Mouse (Mus musculus) limb, embryonic 14.5 days (tissue): ENCODE data around the gene Cald1. TPM values are rescaled to one million over a fixed set of nuclear protein-coding genes. Genes with fewer than 3 reads are reported as not detected.

ENCODE experiments used
- ATAC-seq: fragments of 200-750 bp; cut with Nextera tagmentation; 2 replicates; pipeline ENCODE4 v1.8.0; 2017; ENCODE audit warnings: low read depth, moderate number of reproducible peaks, moderate TSS enrichment; ENCODE audit not compliant: low FRiP score
- DNase-seq: peaks from one replicate; pipeline ENCODE4 v3.0.0-alpha.2; 2015; ENCODE audit warnings: low spot score
- H3K27ac ChIP-seq: fragments of 300-500 bp; sonication (generic); replicated peaks from 2 replicates; pipeline ENCODE4 v1.5.1; 2014; ENCODE audit warnings: low read depth, mild to moderate bottlenecking, low read length, moderate library complexity, mixed read lengths
- H3K27me3 ChIP-seq: fragments of 300-500 bp; sonication (generic); 2 replicates; pipeline ENCODE4 v1.6.1; 2014; ENCODE audit warnings: low read length, mixed read lengths; ENCODE audit not compliant: control insufficient read depth, insufficient read depth
- H3K36me3 ChIP-seq: fragments of 300-500 bp; sonication (generic); 2 replicates; pipeline ENCODE4 v1.6.1; 2014; ENCODE audit warnings: mild to moderate bottlenecking, low read length, moderate library complexity, mixed read lengths; ENCODE audit not compliant: control insufficient read depth, insufficient read depth
- H3K4me1 ChIP-seq: fragments of 300-500 bp; sonication (generic); 2 replicates; pipeline ENCODE4 v1.6.1; 2014; ENCODE audit warnings: antibody characterized with exemption, low read length, mixed read lengths; ENCODE audit not compliant: control insufficient read depth, insufficient read depth
- H3K4me2 ChIP-seq: fragments of 300-500 bp; sonication (generic); replicated peaks from 2 replicates; pipeline ENCODE4 v1.6.1; 2014; ENCODE audit warnings: low read depth, mild to moderate bottlenecking, low read length, moderate library complexity; ENCODE audit not compliant: severe bottlenecking
- H3K4me3 ChIP-seq: fragments of 300-500 bp; sonication (generic); replicated peaks from 2 replicates; pipeline ENCODE4 v1.5.1; 2014; ENCODE audit warnings: low read length
- H3K9ac ChIP-seq: fragments of 300-500 bp; sonication (generic); 2 replicates; pipeline ENCODE4 v1.6.1; 2014; ENCODE audit warnings: mild to moderate bottlenecking, low read depth, low read length, moderate library complexity; ENCODE audit not compliant: severe bottlenecking
- H3K9me3 ChIP-seq: fragments of 300-500 bp; sonication (generic); 2 replicates; pipeline ENCODE4 v1.6.1; 2016; ENCODE audit warnings: low read length; ENCODE audit not compliant: control insufficient read depth
- POLR2A ChIP-seq: fragments of 200-500 bp; IDR thresholded peaks from 2 replicates; pipeline ENCODE4 v1.8.0; 2012; ENCODE audit warnings: inconsistent platforms, mild to moderate bottlenecking, moderate library complexity, borderline replicate concordance; ENCODE audit not compliant: insufficient read depth, insufficient read length; ENCODE audit errors: extremely low read depth
- WGBS: fragments of 180-500 bp; shearing (Covaris S2); extraction: QIAGEN DNeasy Blood & Tissue Kit; methylation state at CpG from one replicate; pipeline ENCODE4 v1.1.7; 2014; 5-methylcytosine and 5-hydroxymethylcytosine counted together
- polyA plus RNA-seq, 2 experiments: library from polyadenylated mRNA; depleted of rRNA in 1 of 2; stranded (reverse) in 1 of 2; unstranded in 1 of 2; fragments of >200 nt; fragmentation: Nextera tagmentation in 1 of 2; extraction: Ambion mirVana in 1 of 2; gene quantifications; 2 replicates each; pipeline versions ENCODE4 v1.2.1 to v1.2.3; 2012 to 2014

Cald1 gene
- polyA plus RNA-seq, 2 experiments, result 127 to 231 TPM

DNA sequence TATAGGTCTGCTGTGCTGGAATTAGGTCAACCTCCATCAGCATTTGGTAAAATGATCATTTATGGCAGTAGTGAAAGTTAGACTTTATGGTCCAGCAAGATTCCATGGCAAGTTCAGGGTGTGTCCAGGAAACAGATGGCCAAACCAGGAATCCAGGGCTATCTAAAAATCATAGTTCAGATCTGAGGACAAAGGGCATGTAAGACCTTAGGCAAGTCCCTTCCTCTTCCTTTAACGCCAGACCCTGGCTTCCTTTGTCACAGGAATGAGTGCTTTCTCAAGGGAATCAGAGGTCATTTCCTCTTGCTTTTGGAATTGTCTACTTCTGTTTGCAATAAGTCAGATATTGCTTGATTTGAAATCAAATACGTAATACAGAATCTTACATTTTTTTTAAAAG, 90.7 kb downstream of the Cald1 start:
- ATAC-seq, result no peak
- 77% methylated on average over 2 of the region's 2 CpGs for WGBS
- no peak for TF ChIP-seq POLR2A
- Histone ChIP-seq H3K4me3 (no peak overlapping the region), H3K27me3 (no peaks in the 10 kb centered on the region), H3K36me3 (peaks cover 4% of the 10 kb centered on the region; the same call in 1 of the 2 replicates), H3K4me2 (no peak overlapping the region), H3K4me1 (peaks cover 21% of the 10 kb centered on the region), H3K9ac (no peak overlapping the region), H3K27ac (no peak overlapping the region), H3K9me3 (no peaks in the 10 kb centered on the region)
- no peak for DNase-seq

DNA sequence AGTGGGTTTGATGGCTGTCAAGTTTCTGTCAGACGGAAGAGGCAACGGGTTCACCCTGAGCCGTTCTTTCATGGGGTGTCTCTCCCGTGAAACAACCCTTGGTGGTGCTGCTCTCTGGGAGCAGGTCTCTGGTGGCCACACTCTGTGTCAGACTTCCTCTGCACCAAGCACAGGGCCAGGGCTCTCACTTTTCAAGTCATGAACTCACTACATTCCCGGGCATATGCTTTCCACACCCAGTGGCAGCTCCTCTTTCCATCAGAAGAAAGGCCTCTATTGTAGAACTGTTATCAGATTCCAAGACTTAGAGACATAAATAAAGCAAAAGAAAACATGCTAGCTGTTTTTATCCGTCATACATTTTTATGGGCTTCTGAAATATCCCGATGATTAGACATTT, 93.1 kb downstream of the Cald1 start:
- 0 out of 2 replicates have a peak, but pooled peaks cover 2% of the 10 kb centered on the region for H3K4me1 ChIP-seq
- no peak overlapping the region for H3K4me2 ChIP-seq
- WGBS, result 68% methylated on average over 7 of the region's 7 CpGs
- ATAC-seq, result peak; percentile 37; the same call in 1 of the 2 replicates
- no peak for DNase-seq
- H3K27me3 ChIP-seq, result no peaks in the 10 kb centered on the region
- H3K9ac ChIP-seq, result no peak overlapping the region
- no peak overlapping the region for H3K4me3 ChIP-seq
- no peaks in the 10 kb centered on the region for H3K9me3 ChIP-seq
- H3K36me3 ChIP-seq, result peaks cover 2% of the 10 kb centered on the region; the same call in 1 of the 2 replicates
- H3K27ac ChIP-seq, result no peak overlapping the region
- no peak for TF ChIP-seq POLR2A

- no peak for DNase-seq
- H3K4me3 ChIP-seq, result no peak overlapping the region
- ATAC-seq, result no peak
- H3K27me3 ChIP-seq, result no peaks in the 10 kb centered on the region
- 91% methylated on average over 4 of the region's 4 CpGs for WGBS
- H3K4me1 ChIP-seq, result 0 out of 2 replicates have a peak, but pooled peaks cover 2% of the 10 kb centered on the region
- H3K4me2 ChIP-seq, result no peak overlapping the region
- no peak for TF ChIP-seq POLR2A
- no peaks in the 10 kb centered on the region for H3K9me3 ChIP-seq
- no peak overlapping the region for H3K27ac ChIP-seq
- H3K36me3 ChIP-seq, result 0 out of 2 replicates have a peak, but pooled peaks cover 2% of the 10 kb centered on the region
- H3K9ac ChIP-seq, result no peak overlapping the region
These were observed 95.8 kb downstream of the Cald1 start for GRCm38 (mm10) chr6:34694096-34694495.

GRCm38 (mm10) chr6:34703421-34704120, 105.3 kb downstream of the Cald1 start:
- no peak for DNase-seq
- TF ChIP-seq POLR2A, result no peak

DNA sequence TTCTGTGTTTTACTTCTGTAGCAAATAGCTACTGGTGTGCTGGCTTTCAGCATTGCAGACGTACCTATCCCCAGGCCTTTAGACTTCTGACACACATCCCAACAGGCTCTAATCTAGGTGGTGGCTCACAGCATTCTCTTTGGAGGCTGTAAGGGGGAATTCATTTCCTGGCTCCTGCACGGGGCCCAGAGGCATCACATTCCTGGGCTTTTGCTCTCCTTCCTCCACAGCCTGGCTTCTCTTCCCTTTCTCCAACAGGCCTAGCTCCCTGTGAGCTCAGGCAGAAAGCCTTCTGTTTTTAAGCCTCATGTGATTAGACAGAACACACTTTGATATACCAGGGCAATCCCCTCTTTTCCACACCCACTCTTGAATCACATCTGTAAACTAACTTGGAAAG, 109.2 kb downstream of the Cald1 start:
- peak overlapping the region; percentile 38 for H3K9ac ChIP-seq

More at GRCm38 (mm10) chr6:34703421-34704120, 105.3 kb downstream of the Cald1 start:
- 73% methylated on average over 1 of the region's 1 CpGs for WGBS
- H3K4me2 ChIP-seq, result no peak overlapping the region
- H3K27me3 ChIP-seq, result no peaks in the 10 kb centered on the region
- H3K27ac ChIP-seq, result no peak overlapping the region
- no peaks in the 10 kb centered on the region for H3K36me3 ChIP-seq
- no peak overlapping the region for H3K9ac ChIP-seq
- H3K4me1 ChIP-seq, result peaks cover 16% of the 10 kb centered on the region
- H3K4me3 ChIP-seq, result no peak overlapping the region
- 0 out of 2 replicates have a peak, but pooled peaks cover 13% of the 10 kb centered on the region for H3K9me3 ChIP-seq
- ATAC-seq, result no peak

More for the DNA sequence above, 109.2 kb downstream of the Cald1 start:
- no peak overlapping the region for H3K4me3 ChIP-seq
- H3K36me3 ChIP-seq, result no peaks in the 10 kb centered on the region
- DNase-seq (peak; percentile 31), ATAC-seq (no peak)
- no peak for TF ChIP-seq POLR2A
- H3K4me2 ChIP-seq, result no peak overlapping the region
- WGBS, result 9% methylated on average over 2 of the region's 2 CpGs
- H3K27me3 ChIP-seq, result no peaks in the 10 kb centered on the region
- 0 out of 2 replicates have a peak, but pooled peaks cover 13% of the 10 kb centered on the region for H3K9me3 ChIP-seq
- H3K4me1 ChIP-seq, result peaks cover 41% of the 10 kb centered on the region
- H3K27ac ChIP-seq, result peak overlapping the region; percentile 92
